Mouse (Mus musculus) c-Kit-positive CD71-negative TER-119-negative erythroid progenitor cells, embryonic 14.5 days (primary cell): ENCODE results near the gene Mrpl23.

Experiments
- DNase-seq: peaks from one replicate; pipeline ENCODE4 v3.0.0-alpha.2; 2013; ENCODE audit warnings: low read depth

The Mrpl23 gene

GRCm38 (mm10) chr7:142522352-142522751, 10.1 kb upstream of the Mrpl23 start:
- DNase-seq, result no peak

- DNase-seq, result no peak
These were observed 9.1 kb upstream of the Mrpl23 start for GRCm38 (mm10) chr7:142523200-142523990.

- DNase-seq, result no peak
These were observed 6.9 kb upstream of the Mrpl23 start for GRCm38 (mm10) chr7:142525342-142526178.

DNA sequence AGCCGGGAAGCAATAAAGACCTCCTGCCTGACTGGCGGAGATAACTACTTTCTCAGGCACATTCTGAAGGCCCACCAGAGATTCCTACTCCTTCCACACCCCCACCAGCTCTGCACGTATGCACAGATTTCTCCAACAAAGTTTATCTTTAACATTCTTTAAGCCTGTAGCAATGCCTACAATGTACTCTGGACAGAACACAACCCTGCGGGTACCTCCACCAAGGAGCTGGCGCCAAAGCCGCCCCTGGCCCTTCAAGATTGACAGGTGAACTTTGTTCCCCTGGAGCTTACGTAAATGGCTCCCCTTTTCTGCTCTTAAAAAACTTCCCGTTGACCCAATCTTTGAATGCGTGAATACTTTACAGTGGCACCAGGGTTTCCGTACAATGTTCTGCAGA, 3.1 kb upstream of the Mrpl23 start:
- no peak for DNase-seq

GRCm38 (mm10) chr7:142531973-142532521, 439 bp upstream of the Mrpl23 start:
- DNase-seq, result no peak

DNA sequence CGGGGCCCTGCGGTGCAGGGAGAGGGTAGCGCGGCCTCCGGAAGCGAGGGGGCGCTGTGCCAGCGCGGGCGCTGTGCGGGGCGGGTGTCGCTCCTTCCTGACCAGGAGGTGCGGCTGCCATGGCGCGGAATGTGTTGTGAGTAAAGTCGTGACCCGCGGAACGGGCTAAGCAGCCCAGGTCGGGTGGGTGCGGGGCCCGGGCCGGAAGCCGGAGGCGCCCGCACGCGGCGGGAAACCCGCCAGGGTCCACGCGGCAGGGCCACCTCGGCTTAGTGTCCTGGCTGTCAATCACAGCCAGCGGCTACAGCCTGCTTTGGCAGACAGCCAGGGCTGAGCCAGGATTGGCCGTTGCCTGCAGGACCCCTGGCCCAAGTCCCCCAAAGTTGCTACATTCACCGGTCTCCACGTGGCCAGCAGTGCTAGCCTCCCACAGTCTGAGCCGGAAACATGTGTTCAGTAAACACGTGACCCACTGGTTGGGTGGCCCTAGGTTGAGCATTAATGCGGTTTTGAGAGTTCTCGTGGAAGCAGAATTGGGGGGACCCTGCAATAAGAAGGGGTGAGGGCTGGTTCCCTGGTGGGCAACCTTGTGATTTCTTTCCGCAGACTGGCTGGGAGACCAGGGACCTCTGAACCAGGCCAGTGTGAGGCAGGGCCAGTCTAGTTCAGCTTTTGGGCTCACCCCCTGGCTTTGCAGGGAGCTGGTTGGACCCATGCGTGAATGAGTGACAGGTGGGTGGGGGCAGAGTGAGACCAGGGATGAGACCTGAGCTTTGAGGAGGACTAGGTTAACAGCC, 771 bp downstream of the Mrpl23 start:
- peak; percentile 52 for DNase-seq

DNA sequence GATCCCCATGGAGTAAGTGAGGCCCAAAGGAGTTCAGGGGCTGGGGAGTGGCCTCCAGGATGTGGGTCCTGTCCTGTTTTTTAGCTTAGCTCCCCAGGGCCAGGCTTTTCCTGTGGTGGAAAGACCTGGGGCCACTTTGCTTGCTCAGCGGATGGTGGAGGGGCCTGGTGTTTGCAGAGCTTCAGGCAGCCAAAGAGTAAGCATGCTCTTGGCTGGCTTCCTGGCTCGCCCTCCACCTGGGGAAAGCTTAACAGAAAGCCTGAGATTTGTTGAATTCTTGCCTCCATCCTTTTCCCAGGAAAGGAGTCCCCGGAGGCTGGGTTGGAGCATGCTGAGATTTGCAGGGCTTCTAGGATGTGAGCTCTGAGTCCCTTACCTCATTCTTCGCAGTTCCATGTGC, 2.6 kb downstream of the Mrpl23 start:
- DNase-seq, result no peak

DNA sequence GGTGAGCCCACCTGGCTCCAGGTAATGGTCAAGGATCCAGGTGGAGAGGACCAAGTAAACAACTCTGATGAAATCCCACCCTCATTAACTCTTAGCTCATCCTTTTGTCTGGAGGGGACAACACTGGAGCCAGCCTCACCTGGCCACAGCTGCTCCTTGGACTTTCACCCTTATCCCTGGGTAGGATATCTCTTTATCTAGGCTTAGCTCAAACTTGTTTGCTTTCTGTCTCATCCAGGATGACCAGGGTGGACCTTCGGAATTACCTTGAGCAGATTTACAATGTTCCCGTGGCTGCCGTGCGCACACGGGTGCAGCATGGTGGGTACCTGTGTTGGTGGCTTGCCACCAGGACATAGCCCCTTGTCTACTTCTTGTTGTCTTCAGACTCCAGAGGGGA, 3.3 kb downstream of the Mrpl23 start:
- DNase-seq, result no peak

DNA sequence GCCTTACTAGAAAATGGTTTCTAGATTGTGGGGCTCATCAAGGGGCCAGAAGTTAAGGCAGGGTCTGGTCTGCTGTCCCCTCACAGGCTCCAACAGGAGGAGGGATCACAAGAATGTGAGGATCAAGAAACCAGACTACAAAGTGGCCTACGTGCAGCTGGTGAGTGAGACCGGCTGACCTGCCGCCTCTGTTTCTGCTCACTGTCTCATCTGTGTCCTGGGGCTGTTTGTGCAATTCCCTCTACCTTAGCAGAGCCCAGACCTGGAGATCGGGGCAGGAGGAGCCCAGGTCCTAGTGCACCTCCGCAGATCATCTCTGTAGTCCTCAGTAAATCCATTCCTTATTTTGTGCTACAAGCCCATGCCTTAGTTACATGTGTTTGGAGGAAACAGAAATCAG, 4.7 kb downstream of the Mrpl23 start:
- DNase-seq, result no peak

GRCm38 (mm10) chr7:142537879-142538278, 5.4 kb downstream of the Mrpl23 start:
- peak; percentile 63 for DNase-seq

DNA sequence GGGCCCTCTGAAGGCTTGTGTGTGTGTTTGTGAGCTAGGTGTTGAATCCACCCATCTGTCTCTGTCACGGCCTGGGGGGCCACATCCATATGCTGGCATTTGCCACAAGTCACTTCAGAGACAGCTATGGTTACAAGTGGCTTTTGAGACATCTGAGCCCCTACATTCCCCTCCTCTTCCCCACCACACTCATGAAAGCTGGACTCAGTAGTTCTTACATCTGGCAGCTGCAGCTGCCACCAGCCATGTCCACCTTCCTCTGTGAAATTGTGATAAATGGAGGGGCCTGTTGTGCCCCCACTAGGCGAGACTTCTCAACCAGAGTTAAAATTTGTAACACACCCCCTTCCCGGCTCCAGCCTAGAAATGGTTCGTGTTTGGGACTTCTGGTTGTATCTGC, 5.8 kb downstream of the Mrpl23 start:
- no peak for DNase-seq

DNA sequence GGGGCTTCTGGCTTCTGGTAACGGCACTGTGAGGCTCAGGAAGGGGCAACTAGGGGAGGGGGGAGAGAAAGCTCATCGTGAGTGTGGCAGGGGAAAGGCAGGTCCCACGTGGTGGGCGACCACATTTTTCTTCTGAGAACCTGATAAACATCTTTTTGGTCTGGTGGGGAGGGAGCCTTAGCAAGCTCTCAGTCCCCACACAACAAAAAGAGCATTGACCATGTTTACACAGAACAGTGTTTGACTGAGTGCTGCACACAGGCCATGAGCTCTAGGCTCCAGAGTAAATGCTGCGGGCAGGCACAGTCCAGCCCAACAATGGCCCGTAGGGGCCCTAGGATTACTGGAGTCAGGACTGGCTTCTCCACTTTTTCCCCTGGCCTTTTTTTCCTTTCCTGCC, 6.3 kb downstream of the Mrpl23 start:
- no peak for DNase-seq

GRCm38 (mm10) chr7:142539828-142540227, 7.3 kb downstream of the Mrpl23 start:
- DNase-seq, result no peak

- DNase-seq, result no peak
These were observed 10.4 kb downstream of the Mrpl23 start for GRCm38 (mm10) chr7:142542771-142543303.

GRCm38 (mm10) chr7:142545967-142546366, 13.5 kb downstream of the Mrpl23 start:
- DNase-seq, result no peak

GRCm38 (mm10) chr7:142547874-142548273, 15.4 kb downstream of the Mrpl23 start:
- DNase-seq, result no peak

DNA sequence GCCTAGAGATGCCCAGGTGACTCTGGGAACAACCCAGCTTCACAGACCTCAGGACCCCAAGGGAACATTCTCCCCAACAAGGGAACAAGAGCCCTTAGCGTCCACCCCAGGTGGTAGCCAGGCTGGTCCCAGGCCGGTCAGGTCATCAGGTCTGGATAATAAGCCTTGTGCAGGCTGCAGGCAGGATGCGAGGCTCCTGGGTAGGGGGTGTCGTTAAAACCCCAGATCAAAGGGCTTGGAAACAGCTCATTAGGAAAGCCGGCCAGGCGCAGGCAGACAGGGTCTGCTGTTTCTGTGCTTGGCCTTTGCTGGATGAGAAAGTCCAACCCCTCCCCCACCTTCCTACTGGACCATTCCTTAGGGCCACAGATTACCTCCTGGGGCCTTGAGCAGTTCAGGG, 16.2 kb downstream of the Mrpl23 start:
- no peak for DNase-seq

DNA sequence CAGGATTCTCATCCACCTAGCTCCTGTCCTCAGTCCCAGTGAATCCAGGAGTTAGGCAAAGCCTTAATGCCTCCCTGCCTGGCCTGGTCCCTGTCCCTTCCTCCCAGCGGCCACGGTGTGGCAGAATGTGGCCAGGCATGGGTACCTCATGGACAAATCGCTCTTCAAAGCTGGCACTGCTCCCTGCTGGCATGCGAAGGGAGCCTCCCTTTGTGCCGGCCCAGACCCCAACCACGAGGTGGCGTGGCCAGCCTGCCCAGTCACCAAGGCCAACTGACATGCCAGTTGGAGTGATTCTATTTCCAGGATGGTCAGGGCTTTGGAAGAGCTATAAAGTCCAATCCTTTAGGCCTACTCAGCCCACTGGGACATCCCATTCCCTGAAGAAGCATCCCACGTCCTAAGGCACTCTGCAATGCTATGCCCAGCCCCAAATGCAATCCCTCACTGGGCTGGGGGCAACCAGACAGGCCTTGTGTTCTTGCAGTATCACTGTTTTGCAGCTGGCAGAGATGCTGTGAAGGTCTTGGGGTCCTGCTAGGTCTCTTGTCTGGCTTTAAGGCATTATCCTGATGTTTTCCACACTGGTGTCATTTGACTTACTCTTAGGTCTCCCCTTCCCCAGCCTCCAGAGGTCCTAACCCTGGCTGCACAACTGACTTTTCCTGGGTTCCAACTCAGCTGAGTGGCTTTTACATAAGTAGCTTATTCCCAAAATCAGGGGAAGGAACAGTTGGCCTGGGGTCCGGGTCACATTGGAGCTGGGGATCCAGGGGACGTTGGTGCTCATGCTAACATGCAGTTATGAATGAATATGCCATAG, 17.7 kb downstream of the Mrpl23 start:
- no peak for DNase-seq

- DNase-seq, result no peak
These were observed 18.5 kb downstream of the Mrpl23 start for GRCm38 (mm10) chr7:142550935-142551373.

DNA sequence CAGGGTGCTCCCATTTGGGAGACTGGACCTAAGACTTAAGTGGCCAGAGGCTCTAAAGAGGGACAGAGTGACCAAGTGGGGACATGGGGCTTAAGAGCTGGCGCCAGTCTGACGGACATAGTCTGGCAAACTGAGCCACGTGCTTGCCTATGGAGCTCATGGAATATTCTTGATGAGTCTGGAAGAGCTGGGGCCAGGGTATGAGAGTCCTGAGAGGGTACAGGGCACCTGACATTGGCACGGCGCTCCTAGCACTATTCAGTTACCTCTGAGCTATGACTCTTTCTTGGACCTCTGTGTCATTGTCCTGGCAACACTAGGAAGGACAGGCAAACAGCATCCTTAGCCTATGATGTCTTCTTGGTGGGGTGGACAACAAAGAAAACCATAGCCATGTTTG, 19.2 kb downstream of the Mrpl23 start:
- DNase-seq, result no peak
